Mouse (Mus musculus) liver, adult 2 months (tissue): ENCODE measurements at regions not wholly inside any gene's neighbourhood (a gene's known extent, or its start where the extent isn't known, plus 50 kb on each side); places are given as distances from the start of the nearest gene placed in this dataset.

Source experiments
- CTCF ChIP-seq: fragments of 200-500 bp; IDR thresholded peaks from 2 replicates; pipeline ENCODE4 v1.5.1; 2011; ENCODE audit warnings: low read depth, low read length, control low read depth
- POLR2A ChIP-seq: fragments of 200-500 bp; IDR thresholded peaks from 2 replicates; pipeline ENCODE4 v1.6.1; 2011; ENCODE audit warnings: low read length, control low read depth; ENCODE audit not compliant: insufficient read depth; ENCODE audit errors: extremely low read depth

DNA sequence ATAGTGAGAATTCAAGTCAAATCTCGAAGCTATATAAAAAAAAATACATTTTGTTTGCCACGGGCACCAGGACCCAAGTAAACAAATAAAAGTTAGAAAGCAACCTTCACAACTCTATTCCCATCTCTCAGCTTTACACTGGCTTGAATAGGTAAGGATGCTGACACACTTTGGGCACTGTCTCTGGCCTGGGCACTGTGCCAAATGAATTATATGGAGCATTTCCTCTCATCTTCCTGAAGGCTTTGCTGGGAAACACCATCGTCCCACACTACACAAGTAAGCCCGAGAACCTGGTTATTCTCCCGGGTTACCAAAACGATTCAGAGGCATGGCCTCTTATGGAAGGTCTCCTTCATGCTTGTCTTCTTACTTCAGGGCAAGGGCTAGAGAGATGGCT lies 93.5 kb upstream of the Ogfrl1 start:
- TF ChIP-seq CTCF (no peak), POLR2A (no peak)
